Mouse (Mus musculus): ENCODE measurements around the gene Csrp1. TPM values are rescaled to one million over a fixed set of nuclear protein-coding genes. Genes with fewer than 3 reads are reported as not detected.

Csrp1 gene
- total and polyA plus RNA-seq, 2 experiments from 2014 or later: 145 to 840 TPM

DNA sequence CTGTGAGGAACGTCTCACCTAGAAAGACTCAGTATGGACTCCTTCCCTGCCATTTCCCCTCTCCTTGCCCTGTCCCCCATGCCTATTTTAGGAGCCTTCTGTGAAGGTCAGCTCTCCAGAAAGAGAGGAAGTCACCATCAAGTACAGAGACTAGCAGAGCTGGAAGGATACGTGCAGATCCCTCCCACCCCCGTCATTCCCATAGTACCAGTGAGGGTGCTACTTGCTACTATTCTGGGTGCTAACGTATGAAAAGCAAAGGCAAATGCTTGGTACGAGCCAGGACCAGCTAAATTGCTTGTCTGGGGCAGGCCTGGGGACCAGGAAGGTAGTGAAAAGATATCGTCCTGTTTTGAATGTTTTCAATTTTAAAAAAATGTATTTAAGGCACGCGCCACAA, 37.4 kb downstream of the Csrp1 start:
- Histone ChIP-seq H3K4me2 (ENCODE audit: low read depth, low read length) (no peak overlapping the region), H3K27me3 (ENCODE audit: control insufficient read depth, insufficient read depth, low read length) (no peaks in the 10 kb centered on the region), H3K4me3 (ENCODE audit: low read depth, low read length) (no peak overlapping the region), H3K4me1 (ENCODE audit: control insufficient read depth, insufficient read depth) (peaks cover 8% of the 10 kb centered on the region; the same call in 1 of the 2 replicates), H3K27ac (ENCODE audit: low read depth) (no peak overlapping the region), H3K9me3 (replicated peaks; ENCODE audit: control insufficient read depth, low read length) (no peaks in the 10 kb centered on the region), H3K9ac (replicated peaks; ENCODE audit: low read depth, low read length) (no peak overlapping the region), H3K36me3 (replicated peaks; ENCODE audit: control insufficient read depth, insufficient read depth, low read length) (peaks cover under 1% of the 10 kb centered on the region; the same call in 1 of the 2 replicates)
- DNase-seq (ENCODE audit: low spot score): no peak
- 41% methylated on average over 8 of the region's 8 CpGs for WGBS
- ATAC-seq (ENCODE audit: insufficient read depth, low read depth): no peak
- TF ChIP-seq EP300 (IDR thresholded peaks at IDR 0.05; ENCODE audit: low read depth) (no peak), CTCF (IDR thresholded peaks at IDR 0.05; ENCODE audit: low read depth) (no peak)

DNA sequence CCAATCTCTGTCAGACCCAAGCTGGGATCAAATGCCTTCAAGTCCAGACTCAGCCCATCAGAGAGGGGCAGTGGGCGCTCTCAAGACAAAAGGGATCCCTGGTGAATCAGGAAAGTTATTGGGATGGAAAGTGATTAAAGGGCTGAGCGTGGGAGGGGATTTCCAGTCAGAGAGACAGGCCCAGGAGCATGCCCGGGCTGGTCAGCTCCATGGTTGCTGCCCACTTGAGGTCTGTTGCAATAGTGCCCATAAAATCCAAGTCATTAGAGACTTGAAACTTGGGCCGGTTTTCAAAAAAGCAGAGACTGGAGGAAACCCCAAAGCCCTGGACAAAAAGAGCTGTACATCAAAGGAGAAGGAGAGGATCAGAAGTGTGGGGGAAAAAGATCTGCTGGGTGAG, 39.8 kb downstream of the Csrp1 start:
- 83% methylated on average over 4 of the region's 4 CpGs for WGBS
- DNase-seq (ENCODE audit: low spot score) (no peak), ATAC-seq (ENCODE audit: insufficient read depth, low read depth) (no peak)
- H3K4me1 ChIP-seq (ENCODE audit: control insufficient read depth, insufficient read depth): peaks cover 13% of the 10 kb centered on the region
- no peaks in the 10 kb centered on the region for H3K36me3 ChIP-seq (replicated peaks; ENCODE audit: control insufficient read depth, insufficient read depth, low read length)
- H3K27me3 ChIP-seq (ENCODE audit: control insufficient read depth, insufficient read depth, low read length): no peaks in the 10 kb centered on the region
- H3K9me3 ChIP-seq (replicated peaks; ENCODE audit: control insufficient read depth, low read length): no peaks in the 10 kb centered on the region
- no peak overlapping the region for H3K4me3 ChIP-seq (ENCODE audit: low read depth, low read length)
- no peak overlapping the region for H3K27ac ChIP-seq (ENCODE audit: low read depth)
- no peak overlapping the region for H3K4me2 ChIP-seq (ENCODE audit: low read depth, low read length)
- no peak overlapping the region for H3K9ac ChIP-seq (replicated peaks; ENCODE audit: low read depth, low read length)
- TF ChIP-seq CTCF (IDR thresholded peaks at IDR 0.05; ENCODE audit: low read depth) (no peak), EP300 (IDR thresholded peaks at IDR 0.05; ENCODE audit: low read depth) (no peak)

DNA sequence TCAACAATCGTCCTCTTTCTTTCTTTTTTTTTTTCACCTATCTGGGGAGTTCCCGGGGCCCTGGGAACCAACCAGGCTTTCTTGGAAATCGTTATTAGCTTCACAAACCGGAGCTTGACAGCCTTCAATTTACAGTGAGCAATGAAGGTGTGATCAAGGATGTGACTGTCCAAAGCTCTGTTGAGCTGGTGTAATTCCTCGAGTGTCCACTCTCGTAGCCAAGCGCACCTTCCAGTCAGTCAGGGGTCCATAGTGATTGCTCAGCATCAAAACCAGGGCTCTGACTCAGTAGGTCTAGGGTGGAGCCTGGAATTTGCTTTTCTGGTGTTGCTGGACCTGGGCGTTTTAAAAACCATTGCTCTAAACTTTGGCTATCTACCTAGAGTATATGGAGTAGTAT, 40.4 kb downstream of the Csrp1 start:
- Histone ChIP-seq H3K4me2 (ENCODE audit: low read depth, low read length) (no peak overlapping the region), H3K4me1 (ENCODE audit: control insufficient read depth, insufficient read depth) (peaks cover 16% of the 10 kb centered on the region), H3K9ac (replicated peaks; ENCODE audit: low read depth, low read length) (no peak overlapping the region), H3K9me3 (replicated peaks; ENCODE audit: control insufficient read depth, low read length) (no peaks in the 10 kb centered on the region), H3K27me3 (ENCODE audit: control insufficient read depth, insufficient read depth, low read length) (no peaks in the 10 kb centered on the region), H3K36me3 (replicated peaks; ENCODE audit: control insufficient read depth, insufficient read depth, low read length) (no peaks in the 10 kb centered on the region), H3K4me3 (ENCODE audit: low read depth, low read length) (no peak overlapping the region), H3K27ac (ENCODE audit: low read depth) (no peak overlapping the region)
- DNase-seq (ENCODE audit: low spot score) (no peak), ATAC-seq (ENCODE audit: insufficient read depth, low read depth) (no peak)
- TF ChIP-seq CTCF (IDR thresholded peaks at IDR 0.05; ENCODE audit: low read depth): peak; percentile 26
- TF ChIP-seq EP300 (IDR thresholded peaks at IDR 0.05; ENCODE audit: low read depth): no peak
- WGBS: 61% methylated on average over 8 of the region's 8 CpGs

DNA sequence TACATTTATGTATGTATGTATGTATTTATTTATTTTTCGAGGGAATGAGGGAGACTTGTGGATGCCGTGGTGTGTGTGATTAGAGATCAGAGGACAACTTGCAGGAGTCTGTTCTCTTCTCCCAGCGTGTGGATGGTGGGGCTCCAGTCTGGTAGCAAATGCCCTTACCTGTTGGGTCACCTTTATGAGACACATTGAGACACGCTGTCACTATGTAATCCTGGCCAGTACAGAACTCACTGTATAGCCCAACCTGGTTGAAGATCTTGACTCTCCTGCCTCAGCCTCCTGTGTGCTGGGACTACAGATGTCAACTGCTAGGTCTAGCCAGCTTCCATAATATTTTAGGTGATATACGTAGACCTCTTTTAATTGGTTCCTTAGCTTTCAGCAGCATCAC, 41.9 kb downstream of the Csrp1 start:
- Histone ChIP-seq H3K36me3 (replicated peaks; ENCODE audit: control insufficient read depth, insufficient read depth, low read length) (no peaks in the 10 kb centered on the region), H3K9me3 (replicated peaks; ENCODE audit: control insufficient read depth, low read length) (no peaks in the 10 kb centered on the region), H3K4me1 (ENCODE audit: control insufficient read depth, insufficient read depth) (peaks cover 15% of the 10 kb centered on the region), H3K27me3 (ENCODE audit: control insufficient read depth, insufficient read depth, low read length) (no peaks in the 10 kb centered on the region), H3K9ac (replicated peaks; ENCODE audit: low read depth, low read length) (no peak overlapping the region), H3K4me2 (ENCODE audit: low read depth, low read length) (no peak overlapping the region), H3K4me3 (ENCODE audit: low read depth, low read length) (no peak overlapping the region), H3K27ac (ENCODE audit: low read depth) (no peak overlapping the region)
- ATAC-seq (ENCODE audit: insufficient read depth, low read depth) (no peak), DNase-seq (ENCODE audit: low spot score) (no peak)
- 88% methylated on average over 5 of the region's 5 CpGs for WGBS
- no peak for TF ChIP-seq CTCF (IDR thresholded peaks at IDR 0.05; ENCODE audit: low read depth)

DNA sequence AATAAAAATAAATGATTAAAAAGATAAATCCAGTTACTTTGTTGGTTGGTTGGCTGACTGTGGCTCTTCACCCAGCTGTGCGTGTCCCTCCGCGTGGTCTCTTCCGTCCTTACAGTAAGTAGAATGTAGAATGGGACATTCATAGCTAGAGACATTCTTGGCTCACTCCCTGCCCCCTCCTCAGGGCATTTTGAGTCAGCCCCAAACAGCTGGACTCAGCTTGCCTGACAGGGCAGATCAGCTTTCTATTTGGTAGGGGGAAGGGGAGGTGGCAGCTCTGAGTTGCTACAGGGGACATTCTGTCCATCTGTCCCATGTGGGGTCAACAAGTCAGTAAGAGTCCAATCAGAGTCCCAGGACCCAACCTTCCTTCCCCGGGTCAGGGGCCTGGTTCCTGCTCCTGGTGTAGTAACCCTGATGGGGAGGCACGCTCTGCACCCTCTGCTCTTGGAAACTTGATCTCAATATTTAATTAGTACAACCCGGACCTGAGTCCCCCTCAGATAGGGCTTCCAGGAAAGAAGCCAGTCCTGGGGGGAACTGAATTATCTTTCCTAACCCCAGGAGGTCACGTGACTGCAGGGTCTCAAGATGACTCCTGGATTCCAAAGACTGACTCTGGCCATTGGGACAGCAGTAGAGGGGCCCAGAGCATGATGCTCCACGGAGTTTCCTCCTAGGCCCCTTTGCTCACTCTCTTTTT, 43.8 kb downstream of the Csrp1 start:
- Histone ChIP-seq H3K4me1 (ENCODE audit: control insufficient read depth, insufficient read depth) (peaks cover 30% of the 10 kb centered on the region), H3K27ac (ENCODE audit: low read depth) (peak overlapping the region; percentile 11; the same call in 1 of the 2 replicates), H3K4me3 (ENCODE audit: low read depth, low read length) (no peak overlapping the region), H3K36me3 (replicated peaks; ENCODE audit: control insufficient read depth, insufficient read depth, low read length) (peaks cover 5% of the 10 kb centered on the region; the same call in 1 of the 2 replicates), H3K27me3 (ENCODE audit: control insufficient read depth, insufficient read depth, low read length) (no peaks in the 10 kb centered on the region), H3K4me2 (ENCODE audit: low read depth, low read length) (no peak overlapping the region), H3K9ac (replicated peaks; ENCODE audit: low read depth, low read length) (no peak overlapping the region), H3K9me3 (replicated peaks; ENCODE audit: control insufficient read depth, low read length) (no peaks in the 10 kb centered on the region)
- TF ChIP-seq CTCF (IDR thresholded peaks at IDR 0.05; ENCODE audit: low read depth): no peak
- TF ChIP-seq EP300 (IDR thresholded peaks at IDR 0.05; ENCODE audit: low read depth): no peak
- DNase-seq (ENCODE audit: low spot score) (no peak), ATAC-seq (ENCODE audit: insufficient read depth, low read depth) (no peak)
- WGBS: 67% methylated on average over 9 of the region's 9 CpGs

DNA sequence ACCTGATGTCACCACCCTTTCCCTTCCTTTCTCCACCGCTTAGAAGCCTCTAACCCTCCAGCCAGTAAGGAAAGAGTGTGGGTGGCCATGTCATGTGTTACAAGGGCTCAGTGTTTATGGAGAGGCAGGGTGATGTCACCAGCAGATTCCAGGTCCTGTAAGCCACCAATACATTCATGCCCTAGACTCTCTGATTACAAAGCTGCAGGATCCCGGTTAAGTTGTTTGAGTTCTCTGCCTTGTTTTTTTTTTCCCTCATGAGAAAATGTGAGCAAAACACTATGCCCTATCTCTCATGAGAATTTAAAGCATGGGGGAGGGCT, 44.3 kb downstream of the Csrp1 start:
- no peak for TF ChIP-seq EP300 (IDR thresholded peaks at IDR 0.05; ENCODE audit: low read depth)
- no peak for TF ChIP-seq CTCF (IDR thresholded peaks at IDR 0.05; ENCODE audit: low read depth)
- Histone ChIP-seq H3K36me3 (replicated peaks; ENCODE audit: control insufficient read depth, insufficient read depth, low read length) (peaks cover 10% of the 10 kb centered on the region), H3K9me3 (replicated peaks; ENCODE audit: control insufficient read depth, low read length) (no peaks in the 10 kb centered on the region), H3K4me2 (ENCODE audit: low read depth, low read length) (no peak overlapping the region), H3K9ac (replicated peaks; ENCODE audit: low read depth, low read length) (no peak overlapping the region), H3K4me3 (ENCODE audit: low read depth, low read length) (no peak overlapping the region), H3K27ac (ENCODE audit: low read depth) (0 out of 2 replicates have a peak overlapping the region, but pooled peaks have one; percentile 35), H3K4me1 (ENCODE audit: control insufficient read depth, insufficient read depth) (peaks cover 36% of the 10 kb centered on the region), H3K27me3 (ENCODE audit: control insufficient read depth, insufficient read depth, low read length) (no peaks in the 10 kb centered on the region)
- ATAC-seq (ENCODE audit: insufficient read depth, low read depth) (no peak), DNase-seq (ENCODE audit: low spot score) (peak; percentile 48)
- WGBS: 25% methylated on average over 2 of the region's 2 CpGs
